Mouse (Mus musculus) hindbrain, postnatal 0 days (tissue): ENCODE data around the gene Tmem132d. TPM values are rescaled to one million over a fixed set of nuclear protein-coding genes. Genes with fewer than 3 reads are reported as not detected.
A peak's percentile ranks its signal among the peaks of the same experiment; 100 is the strongest.

Experiments
- ATAC-seq: fragments of 200-750 bp; cut with Nextera tagmentation; 2 replicates; pipeline ENCODE4 v1.8.0; 2017; ENCODE audit warnings: mild to moderate bottlenecking, moderate TSS enrichment, moderate library complexity
- DNase-seq: peaks from one replicate; pipeline ENCODE4 v3.0.0-alpha.2; 2015; ENCODE audit warnings: low spot score
- H3K27ac ChIP-seq: fragments of 300-500 bp; sonication (generic); 2 replicates; pipeline ENCODE4 v1.5.1; 2014; ENCODE audit warnings: mild to moderate bottlenecking
- H3K27me3 ChIP-seq: fragments of 300-500 bp; sonication (generic); 2 replicates; pipeline ENCODE4 v1.6.1; 2014; ENCODE audit warnings: low read length, mixed read lengths; ENCODE audit not compliant: insufficient read depth
- H3K36me3 ChIP-seq: fragments of 300-500 bp; sonication (generic); 2 replicates; pipeline ENCODE4 v1.6.1; 2014; ENCODE audit warnings: low read length, mixed read lengths; ENCODE audit not compliant: insufficient read depth
- H3K4me1 ChIP-seq: fragments of 300-500 bp; sonication (generic); 2 replicates; pipeline ENCODE4 v1.6.1; 2014; ENCODE audit warnings: antibody characterized with exemption, low read length, mixed read lengths; ENCODE audit not compliant: insufficient read depth
- H3K4me2 ChIP-seq: fragments of 300-500 bp; sonication (generic); 2 replicates; pipeline ENCODE4 v1.6.1; 2014; ENCODE audit warnings: low read depth, mild to moderate bottlenecking, low read length, moderate library complexity, mixed read lengths
- H3K4me3 ChIP-seq: fragments of 300-500 bp; sonication (generic); 2 replicates; pipeline ENCODE4 v1.5.1; 2014; ENCODE audit warnings: low read length
- H3K9ac ChIP-seq: fragments of 300-500 bp; sonication (generic); replicated peaks from 2 replicates; pipeline ENCODE4 v1.6.1; 2014; ENCODE audit warnings: mild to moderate bottlenecking, low read length, moderate library complexity, mixed read lengths
- H3K9me3 ChIP-seq: fragments of 300-500 bp; sonication (generic); 2 replicates; pipeline ENCODE4 v1.6.1; 2016; ENCODE audit warnings: low read length, mixed read lengths
- CTCF ChIP-seq: IDR thresholded peaks from 2 replicates; pipeline ENCODE4 v1.5.1; 2016; ENCODE audit warnings: antibody characterized with exemption, control low read depth, low read depth
- WGBS: fragments of 180-500 bp; shearing (Covaris S2); extraction: QIAGEN DNeasy Blood & Tissue Kit; methylation state at CpG from one replicate; pipeline ENCODE4 v1.1.7; 2014; 5-methylcytosine and 5-hydroxymethylcytosine counted together
- polyA plus RNA-seq: library from polyadenylated mRNA; unstranded; fragments of >200 nt; fragmentation: Nextera tagmentation; extraction: Ambion mirVana; gene quantifications from 2 replicates; pipeline ENCODE4 v1.2.1, GENCODE M21; 2015
- total RNA-seq: library from RNA; depleted of rRNA; stranded (reverse); fragments of >200 nt; gene quantifications from 2 replicates; pipeline ENCODE4 v1.2.3, GENCODE M21; 2014

The Tmem132d gene
- total and polyA plus RNA-seq, 2 experiments from 2014 or later = 5.8 to 28.9 TPM

- Histone ChIP-seq H3K9ac (no peak overlapping the region), H3K4me1 (0 out of 2 replicates have a peak, but pooled peaks cover 13% of the 10 kb centered on the region), H3K27me3 (no peaks in the 10 kb centered on the region), H3K9me3 (no peaks in the 10 kb centered on the region), H3K27ac (no peak overlapping the region), H3K4me3 (no peak overlapping the region), H3K36me3 (no peaks in the 10 kb centered on the region), H3K4me2 (no peak overlapping the region)
- no peak for DNase-seq
- no peak for TF ChIP-seq CTCF
- ATAC-seq = no peak
- WGBS = 41% methylated on average over 2 of the region's 2 CpGs
These were observed 227.2 kb downstream of the Tmem132d start for GRCm38 (mm10) chr5:128205716-128206115.

DNA sequence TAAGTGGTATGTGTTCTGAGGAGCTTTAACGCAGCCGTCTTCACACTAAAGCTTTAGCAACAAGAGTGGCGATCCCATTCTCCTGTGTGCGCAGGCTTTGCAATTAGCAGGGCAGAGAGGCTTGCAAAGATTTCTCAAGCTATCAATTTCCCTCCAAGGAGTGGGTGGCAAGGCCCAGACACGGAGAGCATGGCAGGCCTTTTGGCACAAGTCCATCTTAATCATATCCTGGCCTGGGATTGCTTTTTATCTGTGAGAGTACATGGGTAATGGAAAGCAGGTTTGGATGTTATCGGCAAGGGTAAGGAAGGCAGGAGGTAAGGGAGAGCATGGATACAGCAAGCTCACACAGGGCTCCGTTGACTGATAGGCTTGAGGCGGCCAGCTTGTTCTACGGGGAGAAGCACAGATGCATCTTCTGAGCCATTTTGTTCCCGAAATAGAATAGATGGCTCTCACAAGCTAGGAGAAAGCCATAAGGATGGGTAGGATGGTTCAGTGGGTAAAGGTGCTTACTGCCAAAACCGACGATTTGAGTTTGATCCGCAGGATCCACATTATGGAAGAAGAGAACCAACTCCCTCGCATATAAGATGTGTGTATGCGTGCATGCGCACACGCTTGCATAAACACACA, 228.1 kb downstream of the Tmem132d start:
- no peak for TF ChIP-seq CTCF
- H3K27ac ChIP-seq = peak overlapping the region; percentile 68; the same call in 1 of the 2 replicates
- H3K36me3 ChIP-seq = no peaks in the 10 kb centered on the region
- WGBS = 64% methylated on average over 17 of the region's 17 CpGs
- no peak overlapping the region for H3K4me3 ChIP-seq
- 0 out of 2 replicates have a peak, but pooled peaks cover 13% of the 10 kb centered on the region for H3K4me1 ChIP-seq
- no peak overlapping the region for H3K9ac ChIP-seq
- H3K27me3 ChIP-seq = no peaks in the 10 kb centered on the region
- no peak for ATAC-seq
- no peak overlapping the region for H3K4me2 ChIP-seq
- peak; percentile 52 for DNase-seq
- no peaks in the 10 kb centered on the region for H3K9me3 ChIP-seq

- ATAC-seq = peak; percentile 71
- peak overlapping the region; percentile 68; the same call in 1 of the 2 replicates for H3K27ac ChIP-seq
- no peaks in the 10 kb centered on the region for H3K36me3 ChIP-seq
- DNase-seq = peak; percentile 48
- H3K4me3 ChIP-seq = no peak overlapping the region
- H3K27me3 ChIP-seq = no peaks in the 10 kb centered on the region
- TF ChIP-seq CTCF = no peak
- 0 out of 2 replicates have a peak, but pooled peaks cover 13% of the 10 kb centered on the region for H3K4me1 ChIP-seq
- no peak overlapping the region for H3K4me2 ChIP-seq
- no peaks in the 10 kb centered on the region for H3K9me3 ChIP-seq
- H3K9ac ChIP-seq = no peak overlapping the region
- WGBS = 18% methylated on average over 9 of the region's 9 CpGs
These were observed 228.8 kb downstream of the Tmem132d start for GRCm38 (mm10) chr5:128203879-128204581.

- Histone ChIP-seq H3K27me3 (no peaks in the 10 kb centered on the region), H3K4me1 (peaks cover 10% of the 10 kb centered on the region), H3K4me2 (no peak overlapping the region), H3K36me3 (no peaks in the 10 kb centered on the region), H3K27ac (no peak overlapping the region), H3K4me3 (no peak overlapping the region), H3K9me3 (no peaks in the 10 kb centered on the region), H3K9ac (no peak overlapping the region)
- no peak for TF ChIP-seq CTCF
- ATAC-seq (no peak), DNase-seq (no peak)
- 48% methylated on average over 4 of the region's 4 CpGs for WGBS
These were observed 238.8 kb downstream of the Tmem132d start for GRCm38 (mm10) chr5:128194106-128194505.

- no peak for ATAC-seq
- no peak for TF ChIP-seq CTCF
- no peak for DNase-seq
These were observed 240.3 kb downstream of the Tmem132d start for GRCm38 (mm10) chr5:128192485-128193055.

DNA sequence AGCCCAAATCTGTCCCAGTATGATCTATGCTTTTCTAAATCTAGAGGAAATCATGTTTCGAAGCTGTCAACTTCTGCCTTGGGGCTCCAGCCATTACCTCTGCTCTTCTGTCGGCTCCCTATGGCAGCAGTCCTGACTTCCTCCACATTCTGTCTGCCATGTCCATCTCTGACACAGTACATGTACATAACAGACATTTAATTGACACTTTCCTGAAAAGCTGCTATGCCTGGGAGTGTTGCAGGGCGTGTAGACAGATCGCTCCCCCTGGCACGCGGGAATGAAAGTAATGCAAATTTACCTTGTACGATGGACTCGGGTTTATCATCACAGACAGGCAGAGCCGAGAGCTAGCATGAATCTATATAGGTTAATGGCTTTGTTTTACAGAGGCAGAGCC, 241.2 kb downstream of the Tmem132d start:
- 59% methylated on average over 9 of the region's 9 CpGs for WGBS
- ATAC-seq = no peak
- Histone ChIP-seq H3K27ac (no peak overlapping the region), H3K4me3 (no peak overlapping the region), H3K9ac (no peak overlapping the region), H3K27me3 (no peaks in the 10 kb centered on the region), H3K9me3 (no peaks in the 10 kb centered on the region), H3K4me1 (peaks cover 10% of the 10 kb centered on the region), H3K4me2 (no peak overlapping the region), H3K36me3 (no peaks in the 10 kb centered on the region)
- DNase-seq = peak; percentile 21
- no peak for TF ChIP-seq CTCF

More at GRCm38 (mm10) chr5:128192485-128193055, 240.3 kb downstream of the Tmem132d start:
- no peak overlapping the region for H3K9ac ChIP-seq
- no peaks in the 10 kb centered on the region for H3K9me3 ChIP-seq
- no peaks in the 10 kb centered on the region for H3K27me3 ChIP-seq
- no peak overlapping the region for H3K4me2 ChIP-seq
- H3K4me1 ChIP-seq = peaks cover 10% of the 10 kb centered on the region
- H3K27ac ChIP-seq = no peak overlapping the region; the same call in 1 of the 2 replicates
- H3K4me3 ChIP-seq = no peak overlapping the region
- H3K36me3 ChIP-seq = no peaks in the 10 kb centered on the region
- 70% methylated on average over 6 of the region's 6 CpGs for WGBS
